Mouse (Mus musculus) liver, postnatal 0 days (tissue): ENCODE measurements around the gene Arhgef16.

Experiments
- CTCF ChIP-seq: sonication (generic); IDR thresholded peaks from 2 replicates; pipeline ENCODE4 v1.5.1; 2016; ENCODE audit warnings: antibody characterized with exemption, low read depth
- EP300 ChIP-seq: IDR thresholded peaks from 2 replicates; pipeline ENCODE4 v1.6.1; 2016; ENCODE audit warnings: antibody characterized with exemption, low read depth, mild to moderate bottlenecking

GRCm38 (mm10) chr4:154346731-154347522 lies 45.5 kb upstream of the Arhgef16 start:
- TF ChIP-seq CTCF, result no peak
- TF ChIP-seq EP300, result no peak
